Mouse (Mus musculus) layer of hippocampus, adult 9-11 months (tissue): Measurements from ENCODE around the gene 6330403K07Rik.

Source experiments
- DNase-seq: peaks from one replicate; pipeline ENCODE4 v3.0.0; 2022

Gene 6330403K07Rik

GRCm38 (mm10) chr11:71033163-71033761 is at the start of gene 6330403K07Rik:
6330403K07Rik (minus strand) TSS chr11:71033513.
- peak; percentile 71 for DNase-seq

- no peak for DNase-seq
Observed at GRCm38 (mm10) chr11:71076342-71076741, 43.0 kb upstream of the 6330403K07Rik start.

- DNase-seq, result no peak
Observed at GRCm38 (mm10) chr11:71052554-71052953, 19.2 kb upstream of the 6330403K07Rik start.

GRCm38 (mm10) chr11:71039526-71040298 is 6.4 kb upstream of the 6330403K07Rik start:
- DNase-seq, result no peak

GRCm38 (mm10) chr11:71032491-71033162 is 686 bp downstream of the 6330403K07Rik start:
- peak; percentile 32 for DNase-seq

- DNase-seq, result no peak
Observed at GRCm38 (mm10) chr11:71032070-71032469, 1.2 kb downstream of the 6330403K07Rik start.

- DNase-seq, result no peak
Observed at GRCm38 (mm10) chr11:71029403-71030118, 3.8 kb downstream of the 6330403K07Rik start.

- no peak for DNase-seq
Observed at GRCm38 (mm10) chr11:71028280-71028679, 5.0 kb downstream of the 6330403K07Rik start.

GRCm38 (mm10) chr11:71019201-71020068 is 13.9 kb downstream of the 6330403K07Rik start, which contains the start of the genes Mis12 and Derl2:
Mis12 (plus strand) TSS chr11:71019611.
Derl2 (minus strand) TSS chr11:71019841.
- peak; percentile 100 for DNase-seq

- DNase-seq, result peak; percentile 21
Observed at GRCm38 (mm10) chr11:71018416-71019200, 14.7 kb downstream of the 6330403K07Rik start.

GRCm38 (mm10) chr11:71017051-71017450 is 16.3 kb downstream of the 6330403K07Rik start:
- DNase-seq, result no peak

- no peak for DNase-seq
Observed at GRCm38 (mm10) chr11:71012743-71013142, 20.6 kb downstream of the 6330403K07Rik start.

GRCm38 (mm10) chr11:71008321-71008720 is 25.0 kb downstream of the 6330403K07Rik start:
- no peak for DNase-seq

GRCm38 (mm10) chr11:71007831-71008230 is 25.5 kb downstream of the 6330403K07Rik start:
- DNase-seq, result no peak

- DNase-seq, result no peak
Observed at GRCm38 (mm10) chr11:71007026-71007425, 26.3 kb downstream of the 6330403K07Rik start.

- DNase-seq, result no peak
Observed at GRCm38 (mm10) chr11:71005046-71005445, 28.3 kb downstream of the 6330403K07Rik start.

GRCm38 (mm10) chr11:71004316-71004773 is 29.0 kb downstream of the 6330403K07Rik start, which contains the start of gene Dhx33:
Dhx33 (minus strand) TSS chr11:71004437.
- peak; percentile 99 for DNase-seq

- DNase-seq, result no peak
Observed at GRCm38 (mm10) chr11:71003611-71004315, 29.6 kb downstream of the 6330403K07Rik start.

GRCm38 (mm10) chr11:71001167-71001566 is 32.1 kb downstream of the 6330403K07Rik start:
- peak; percentile 85 for DNase-seq
